Mouse (Mus musculus): ENCODE measurements around the gene Clca4b.
"Not testable (repeated sequence)": the region's sequence is repeated elsewhere in the genome, so short reads cannot be mapped to it uniquely, and the experiment has no call there.

Clca4b gene

DNA sequence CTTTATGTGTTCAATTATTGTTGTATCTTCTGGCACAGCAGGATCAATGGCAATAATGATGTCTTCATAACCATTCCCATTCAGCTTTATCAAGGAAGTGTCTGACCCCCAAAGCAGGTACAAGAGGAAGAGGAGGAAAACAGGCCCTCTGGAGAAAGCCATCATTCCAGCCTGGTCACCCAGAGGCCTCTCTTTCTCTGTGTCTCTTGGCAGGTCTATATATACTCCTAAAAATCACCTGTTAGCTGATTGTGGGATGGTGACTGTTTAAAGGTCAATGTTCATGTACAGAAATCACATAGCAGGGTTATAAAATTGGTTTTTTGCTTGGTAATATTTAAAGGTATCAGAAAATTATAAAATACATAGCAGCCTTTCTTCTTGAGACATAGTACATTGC lies at the start of gene Clca4b:
TSS of gene Clca4b (minus strand) at position 195 of the 400 bp plus-strand sequence.
- DNase-seq (ENCODE audit: low spot score in 2 of 2), result no peak

DNA sequence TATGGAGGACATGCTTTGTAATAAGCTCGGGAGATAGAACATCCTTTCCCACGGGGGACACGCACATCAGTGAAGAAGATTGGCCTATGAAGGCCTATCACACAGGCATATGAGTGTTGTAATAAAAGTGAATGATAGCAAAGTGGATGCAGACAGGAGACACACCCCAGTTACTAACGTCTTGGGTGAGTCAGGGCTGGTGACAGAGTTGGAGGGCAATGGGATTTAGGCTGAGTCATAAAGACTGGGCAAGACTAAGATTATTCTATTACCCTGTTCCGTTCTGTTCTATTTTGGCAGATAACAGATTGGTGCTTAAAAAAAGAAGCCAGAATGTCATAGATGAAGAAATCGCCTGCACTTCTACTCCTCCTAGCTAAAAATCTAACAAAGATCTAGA lies 48.2 kb upstream of the Clca4b start:
- DNase-seq (ENCODE audit: low spot score in 2 of 2), result no peak

DNA sequence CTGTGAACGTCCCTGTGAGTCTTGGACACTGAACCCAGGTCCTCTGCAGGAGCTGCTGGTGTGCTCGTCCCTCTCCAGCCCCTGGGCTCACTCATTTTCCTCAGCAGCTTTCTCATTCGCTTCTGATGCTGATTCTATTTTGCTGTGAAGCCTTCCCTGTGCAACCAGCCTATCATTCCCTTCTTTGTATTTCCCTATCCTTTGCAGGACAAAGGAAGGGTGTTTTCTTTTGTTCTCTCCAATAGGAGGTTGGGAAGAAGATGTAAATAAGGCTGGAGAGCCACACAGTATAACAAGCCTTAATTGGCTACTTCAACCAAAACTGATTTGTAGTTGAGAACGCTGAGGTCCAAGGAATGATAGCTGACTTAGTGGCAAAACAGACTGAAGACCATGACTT lies 45.3 kb upstream of the Clca4b start:
- DNase-seq (ENCODE audit: low spot score in 2 of 2), result no peak

DNA sequence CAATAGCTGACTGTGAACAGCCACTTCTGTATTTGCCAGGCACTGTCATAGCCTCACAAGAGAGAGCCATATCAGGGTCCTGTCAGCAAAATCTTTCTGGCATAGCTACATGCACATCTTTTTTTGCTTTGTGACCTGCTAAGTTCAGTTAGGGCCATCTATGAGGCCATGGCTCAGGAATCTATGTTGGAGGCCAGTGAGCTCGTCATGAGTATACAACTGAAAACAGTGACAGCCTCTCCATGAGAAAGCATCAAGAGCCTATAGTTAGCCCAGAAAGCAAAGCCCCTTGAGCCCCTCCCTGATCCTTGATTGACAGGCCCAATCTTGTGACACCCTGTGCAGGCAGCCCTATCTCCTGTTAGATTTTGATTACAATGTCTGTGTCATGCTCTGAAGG lies 43.8 kb upstream of the Clca4b start:
- no peak for DNase-seq (ENCODE audit: low spot score in 2 of 2)

DNA sequence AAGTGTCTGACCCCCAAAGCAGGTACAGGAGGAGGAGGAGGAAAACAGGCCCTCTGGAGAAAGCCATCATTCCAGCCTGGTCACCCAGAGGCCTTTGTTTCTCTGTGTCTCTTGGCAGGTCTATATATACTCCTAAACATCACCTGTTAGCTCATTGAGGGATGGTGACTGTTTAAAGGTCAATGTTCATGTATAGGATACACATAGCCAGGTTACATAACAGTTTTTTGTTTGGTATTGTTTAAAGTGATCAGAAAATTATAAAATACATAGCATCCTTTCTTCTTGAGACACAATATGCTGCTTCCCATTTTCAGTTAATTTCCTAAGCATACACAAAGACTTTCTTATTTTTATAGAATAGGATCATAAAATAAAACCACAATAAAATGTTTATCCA lies 42.6 kb upstream of the Clca4b start, which contains the start of gene Clca4a:
TSS of gene Clca4a (minus strand) at position 101 of the 400 bp plus-strand sequence.
- no peak for DNase-seq (ENCODE audit: low spot score in 2 of 2)

DNA sequence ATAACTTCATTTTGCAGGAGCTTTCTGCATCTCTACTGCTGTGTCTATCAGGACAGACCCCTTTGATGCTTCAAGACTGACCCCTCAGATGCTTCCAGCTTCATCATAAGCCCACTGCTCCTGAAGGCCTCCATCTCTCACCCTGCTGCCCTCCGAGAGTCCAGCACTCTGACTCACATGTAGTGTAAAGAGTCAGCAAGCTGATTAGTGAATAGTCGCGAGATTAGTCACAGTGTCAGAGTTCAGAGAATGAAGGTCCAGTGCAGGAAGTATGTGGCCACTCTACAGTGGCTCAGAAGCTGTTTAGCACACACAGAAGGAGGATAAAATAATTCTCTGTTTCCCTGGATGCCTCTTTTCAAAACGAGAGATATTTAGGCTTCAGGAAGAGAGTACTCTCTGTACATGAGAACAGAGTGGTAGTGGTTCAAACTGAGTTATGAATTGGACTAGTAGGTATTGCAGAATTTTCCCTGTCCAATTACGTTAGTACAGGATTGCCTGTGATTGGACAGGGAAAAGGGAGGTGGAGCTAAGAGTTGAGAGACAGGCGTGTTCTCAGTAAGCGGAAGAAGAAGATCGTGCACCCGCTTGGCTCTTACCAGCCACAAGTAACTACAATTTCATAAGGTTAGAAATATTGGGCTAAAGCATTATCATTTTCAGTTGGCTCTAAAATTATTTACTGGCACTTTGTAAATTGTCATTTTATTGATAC lies 39.4 kb upstream of the Clca4b start:
- DNase-seq (ENCODE audit: low spot score in 2 of 2), result no peak

DNA sequence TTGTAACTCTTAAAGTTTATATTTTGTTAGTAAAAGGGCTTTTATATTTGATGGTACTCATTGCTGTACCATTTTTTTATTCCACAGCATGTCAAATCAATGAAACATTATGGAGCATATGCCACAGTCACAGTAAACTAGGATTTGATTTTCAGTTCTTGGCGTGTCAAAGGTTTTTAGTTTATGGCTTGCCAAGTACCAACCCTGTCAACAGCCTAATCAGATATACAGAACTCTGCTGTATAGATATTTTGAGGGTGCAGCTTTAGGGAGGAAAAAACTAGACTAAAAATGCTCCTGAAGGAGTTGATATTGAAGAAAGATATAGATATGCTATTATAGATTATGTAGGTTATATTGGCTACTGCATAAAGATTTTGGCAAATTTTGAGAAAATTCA lies 37.4 kb upstream of the Clca4b start:
- no peak for DNase-seq (ENCODE audit: low spot score in 2 of 2)

DNA sequence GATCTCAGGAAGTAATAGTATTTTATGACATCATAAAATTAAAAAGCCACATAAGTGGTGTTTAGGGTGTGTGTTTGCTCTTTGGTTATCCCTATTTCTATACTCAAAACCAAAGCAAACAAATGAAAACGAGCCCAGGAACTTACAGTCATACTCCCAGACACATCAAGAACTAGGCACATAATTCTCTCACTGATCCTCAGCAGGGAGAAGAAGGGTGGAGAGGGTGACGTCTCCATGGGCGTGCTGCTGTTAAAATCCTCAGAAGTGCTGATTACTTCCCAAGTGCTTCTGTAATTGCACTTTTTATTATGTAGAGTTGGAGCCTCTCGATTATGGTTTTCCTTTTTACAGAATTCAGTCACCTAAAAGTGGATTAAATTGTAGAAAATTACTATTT lies 33.7 kb upstream of the Clca4b start:
- no peak for DNase-seq (ENCODE audit: low spot score in 2 of 2)

DNA sequence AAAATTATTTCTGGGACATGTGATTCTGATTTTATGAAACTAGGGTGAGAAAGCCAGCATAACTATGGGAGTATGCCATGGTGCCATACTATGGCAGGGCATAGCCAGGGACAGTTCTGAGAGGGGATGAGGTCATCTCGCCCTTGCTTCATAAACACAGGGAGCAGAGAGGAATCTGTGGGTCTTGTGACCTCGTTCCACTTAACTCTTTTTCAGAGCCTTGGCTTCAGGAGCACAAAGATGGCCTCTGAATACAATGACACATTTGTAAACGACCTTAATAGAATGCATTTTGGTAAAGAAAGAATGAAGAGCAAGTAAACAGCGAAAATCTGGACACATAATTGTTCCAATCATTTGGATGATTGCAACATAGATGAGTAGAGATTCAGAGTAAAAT lies 18.5 kb upstream of the Clca4b start:
- no peak for DNase-seq (ENCODE audit: low spot score in 2 of 2)

DNA sequence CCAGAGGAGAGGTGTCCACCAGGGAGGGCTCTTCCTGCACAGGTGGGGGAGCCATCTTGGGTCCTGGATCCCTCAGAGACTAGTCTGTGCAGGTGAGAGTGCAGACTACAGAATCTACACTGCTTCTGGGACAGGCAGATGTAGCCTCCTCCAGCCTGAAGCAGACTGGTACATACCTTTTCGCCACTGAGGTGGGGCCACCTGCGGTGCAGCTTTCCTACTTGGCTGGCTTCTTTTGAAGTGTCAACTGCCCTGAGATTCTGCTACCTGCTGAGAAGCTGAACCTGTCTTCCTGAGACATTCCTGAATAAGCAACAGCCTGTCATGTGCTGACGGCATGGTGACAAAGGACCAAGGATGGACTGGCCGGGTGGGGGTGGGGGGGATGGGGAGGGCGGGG lies 15.0 kb upstream of the Clca4b start:
- DNase-seq (ENCODE audit: low spot score in 2 of 2), result not testable (repeated sequence)

DNA sequence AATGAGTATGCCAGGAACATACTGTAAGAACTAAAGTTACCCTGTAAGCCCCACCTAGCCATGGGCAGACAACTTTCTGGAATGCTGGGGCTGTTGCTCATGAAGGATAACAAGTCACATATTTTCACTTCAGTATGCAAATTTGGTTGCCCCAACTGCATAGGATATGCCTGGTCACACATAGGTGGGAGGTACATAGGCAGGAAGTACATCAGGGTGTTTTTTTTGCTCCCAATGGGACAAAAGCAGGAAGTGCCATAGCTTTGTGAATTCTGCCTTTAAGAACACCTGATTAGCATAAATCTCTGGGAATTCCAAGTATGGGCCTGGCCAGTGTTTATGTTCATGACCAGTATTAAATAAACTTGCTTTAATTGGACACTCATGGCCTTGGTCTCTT lies 1.3 kb upstream of the Clca4b start:
- not testable (repeated sequence) for DNase-seq (ENCODE audit: low spot score in 2 of 2)

DNA sequence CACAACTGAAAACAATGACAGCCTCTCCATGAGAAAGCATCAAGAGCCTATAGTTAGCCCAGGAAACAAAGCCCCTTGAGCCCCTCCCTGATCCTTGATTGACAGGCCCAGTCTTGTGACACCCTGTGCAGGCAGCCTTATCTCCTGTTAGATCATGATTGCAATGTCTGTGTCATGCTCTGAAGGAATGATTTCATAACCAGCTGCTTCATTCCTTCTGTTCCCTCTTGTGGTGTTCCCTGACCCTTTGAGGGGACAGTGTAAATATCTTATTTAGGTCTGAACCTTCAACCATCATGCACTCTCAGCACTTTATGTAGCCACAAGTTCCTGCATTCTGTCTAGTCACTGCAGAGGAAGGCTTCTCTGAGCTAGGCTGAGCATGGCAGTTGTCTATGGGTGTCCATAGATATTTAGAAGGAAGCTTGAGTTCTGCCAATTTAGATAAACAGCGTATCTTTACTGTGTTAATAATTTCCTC lies 722 bp upstream of the Clca4b start:
- DNase-seq (ENCODE audit: low spot score in 2 of 2), result no peak

DNA sequence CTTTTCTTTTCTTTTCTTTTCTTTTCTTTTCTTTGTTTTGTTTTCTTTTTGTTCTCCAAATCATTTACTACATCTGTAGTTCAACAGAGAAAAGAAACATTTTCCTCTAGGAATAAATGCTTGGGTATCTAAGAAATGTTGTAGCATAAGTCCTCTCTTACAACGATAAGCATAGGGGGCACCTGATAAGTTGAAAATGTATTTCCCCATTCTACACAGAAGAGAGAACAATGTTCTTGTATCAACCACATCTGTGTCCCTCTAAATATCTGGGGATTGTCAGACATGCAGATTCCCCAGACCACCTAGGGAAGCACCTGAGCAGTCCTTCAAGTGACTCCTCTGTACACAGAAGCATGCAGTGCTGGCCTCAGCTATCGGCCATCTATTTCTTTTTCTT lies 18.3 kb downstream of the Clca4b start:
- DNase-seq (ENCODE audit: low spot score in 2 of 2), result no peak

DNA sequence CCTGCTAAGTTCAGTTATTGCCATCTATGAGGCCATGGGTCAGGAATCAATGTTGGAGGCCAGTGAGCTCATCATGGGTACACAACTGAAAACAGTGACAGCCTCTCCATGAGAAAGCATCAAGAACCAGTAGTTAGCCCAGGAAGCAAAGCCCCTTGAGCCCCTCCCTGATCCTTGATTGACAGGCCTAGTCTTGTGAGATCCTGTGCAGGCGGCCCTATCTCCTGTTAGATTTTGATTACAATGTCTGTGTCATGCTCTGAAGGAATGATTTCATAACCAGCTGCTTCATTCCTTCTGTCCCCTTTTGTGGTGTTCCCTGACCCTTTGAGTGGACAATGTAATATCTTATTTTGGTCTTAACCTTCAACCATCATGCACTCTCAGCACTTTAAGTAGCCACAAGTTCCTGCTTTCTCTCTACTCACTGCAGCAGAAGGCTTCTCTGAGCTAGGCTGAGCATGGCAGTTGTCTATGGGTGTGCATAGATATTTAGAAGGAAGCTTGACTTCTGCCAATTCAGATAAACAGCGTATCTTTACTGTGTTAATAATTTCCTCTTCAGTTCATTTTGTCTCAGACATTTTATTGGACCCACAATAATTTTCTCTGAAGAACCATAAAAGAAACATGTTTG lies 35.2 kb downstream of the Clca4b start:
- DNase-seq (ENCODE audit: low spot score in 2 of 2), result no peak

DNA sequence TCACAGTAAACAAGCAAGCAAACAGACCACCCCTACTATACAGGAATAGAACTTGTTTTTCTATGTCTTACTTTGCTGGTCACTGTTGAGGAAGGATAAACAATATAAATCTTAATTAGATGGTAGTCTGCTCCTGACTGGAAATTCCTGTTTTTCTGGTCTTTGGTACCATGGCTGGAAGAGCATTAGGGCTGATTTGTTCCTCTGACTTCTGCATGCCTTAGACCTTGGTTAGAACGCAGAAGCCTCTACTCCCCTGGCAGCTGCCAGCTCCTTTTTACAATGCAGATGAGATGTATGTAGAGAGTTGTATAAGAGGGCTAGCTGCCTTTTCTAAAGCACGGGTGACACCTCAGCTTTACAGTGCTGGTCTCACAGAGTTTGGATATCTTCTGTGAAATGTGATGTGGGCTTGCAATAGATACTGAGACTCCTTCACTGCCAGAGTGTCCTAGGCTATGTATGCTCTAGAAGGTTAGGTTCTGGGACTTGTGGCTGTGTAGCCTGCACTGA lies 42.0 kb downstream of the Clca4b start:
- no peak for DNase-seq (ENCODE audit: low spot score in 2 of 2)

DNA sequence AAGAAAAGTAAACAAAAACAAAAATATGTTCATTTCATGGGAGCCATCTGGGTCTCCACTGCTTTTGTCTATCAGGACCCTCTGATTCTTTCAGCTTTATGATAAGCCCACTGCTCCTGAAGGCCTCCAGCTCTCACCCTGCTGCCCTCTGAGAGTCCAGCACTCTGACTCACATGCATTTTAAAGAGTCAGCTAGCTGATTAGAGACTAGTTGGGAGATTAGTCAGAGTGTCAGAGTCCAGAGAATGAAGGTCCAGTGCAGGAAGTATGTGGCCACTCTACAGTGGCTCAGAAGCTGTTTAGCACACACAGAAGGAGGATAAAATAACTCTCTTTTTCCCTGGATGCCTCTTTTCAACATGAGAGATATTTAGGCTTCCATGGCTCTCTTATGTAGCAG lies 45.4 kb downstream of the Clca4b start:
- no peak for DNase-seq (ENCODE audit: low spot score in 2 of 2)

DNA sequence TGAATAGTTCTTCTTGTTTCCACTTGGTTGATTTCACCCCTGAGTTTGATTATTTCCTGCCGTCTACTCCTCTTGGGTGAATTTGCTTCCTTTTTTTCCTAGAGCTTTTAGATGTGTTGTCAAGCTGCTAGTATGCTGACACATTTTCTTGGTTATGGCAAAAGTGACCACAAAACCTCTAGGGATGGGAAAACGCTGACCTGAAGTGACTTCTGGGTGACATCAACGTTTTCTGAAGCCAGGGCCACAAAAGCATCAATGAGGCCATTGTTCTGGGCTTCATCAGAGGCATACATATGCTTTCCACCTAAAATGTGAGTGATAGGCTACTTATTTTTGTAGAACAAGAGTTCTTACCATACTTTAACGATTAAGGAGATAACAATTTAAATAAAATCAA lies 60.3 kb downstream of the Clca4b start:
- DNase-seq (ENCODE audit: low spot score in 2 of 2), result not testable (repeated sequence)

Data from spleen, postnatal 36 days (tissue).